Mouse (Mus musculus) bone marrow macrophage, adult 2 months (primary cell): ENCODE measurements around the gene Crybb3. TPM values are rescaled to one million over a fixed set of nuclear protein-coding genes. Genes with fewer than 3 reads are reported as not detected.

Experiments used
- H3K27ac ChIP-seq: 2 replicates; pipeline ENCODE4 v1.5.1; 2012; ENCODE audit warnings: low read depth, low read length; ENCODE audit not compliant: insufficient read depth
- H3K4me1 ChIP-seq: 2 replicates; pipeline ENCODE4 v1.6.1; 2012; ENCODE audit warnings: low read length; ENCODE audit not compliant: control insufficient read depth, insufficient read depth
- H3K4me3 ChIP-seq: 2 replicates; pipeline ENCODE4 v1.5.1; 2012; ENCODE audit warnings: mild to moderate bottlenecking, low read length, moderate library complexity; ENCODE audit not compliant: insufficient read depth
- CTCF ChIP-seq: IDR thresholded peaks from 2 replicates; pipeline ENCODE4 v1.5.1; 2012; ENCODE audit warnings: low read depth, mild to moderate bottlenecking, low read length, moderate library complexity
- POLR2A ChIP-seq: IDR thresholded peaks from 2 replicates; pipeline ENCODE4 v1.6.1; 2012; ENCODE audit warnings: mild to moderate bottlenecking, low read depth, low read length, borderline replicate concordance
- polyA plus RNA-seq: library from polyadenylated mRNA; stranded (reverse); fragments of >200 nt; gene quantifications from 2 replicates; pipeline ENCODE4 v1.2.4, GENCODE M21; 2012; ENCODE audit not compliant: missing spikeins, insufficient read depth, insufficient read length

The Crybb3 gene
- not detected in 2 replicates for polyA plus RNA-seq

GRCm38 (mm10) chr5:113081439-113081838, at the start of gene Crybb3:
Crybb3 (minus strand) TSS chr5:113081584.
- no peak for TF ChIP-seq CTCF
- no peak for TF ChIP-seq POLR2A
- Histone ChIP-seq H3K27ac (no peak within 1 kb of the TSS), H3K4me3 (no peak within 1 kb of the TSS), H3K4me1 (no peaks in the 10 kb centered on the region)

- Histone ChIP-seq H3K4me1 (peaks cover 23% of the 10 kb centered on the region), H3K4me3 (no peak overlapping the region), H3K27ac (no peak overlapping the region)
- TF ChIP-seq CTCF = no peak
- no peak for TF ChIP-seq POLR2A
These were observed 47.0 kb upstream of the Crybb3 start for GRCm38 (mm10) chr5:113128426-113128825.

DNA sequence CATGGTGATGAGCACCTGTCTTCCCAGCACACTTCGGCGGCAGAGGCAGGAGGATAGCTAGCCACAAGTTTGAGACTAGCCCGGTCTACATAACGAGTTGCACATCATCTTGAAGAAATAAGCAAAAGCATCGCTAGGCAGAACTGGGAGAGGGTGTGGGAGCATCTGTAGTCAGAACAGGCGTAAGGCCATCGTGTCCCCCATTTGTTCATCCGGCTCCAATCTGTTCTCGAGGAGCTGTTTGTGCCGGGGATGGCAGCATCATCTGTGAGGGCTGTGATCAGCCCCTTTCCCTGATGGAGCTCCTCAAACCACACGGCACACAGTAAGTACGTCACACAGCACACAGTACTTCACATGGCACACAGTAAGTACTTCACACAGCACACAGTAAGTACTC, 45.1 kb upstream of the Crybb3 start:
- no peak overlapping the region for H3K27ac ChIP-seq
- peaks cover 22% of the 10 kb centered on the region for H3K4me1 ChIP-seq
- H3K4me3 ChIP-seq = no peak overlapping the region
- TF ChIP-seq CTCF = no peak

- H3K4me3 ChIP-seq = no peak overlapping the region
- H3K4me1 ChIP-seq = peaks cover 39% of the 10 kb centered on the region
- TF ChIP-seq POLR2A = no peak
- TF ChIP-seq CTCF = no peak
- H3K27ac ChIP-seq = no peak overlapping the region
These were observed 42.3 kb upstream of the Crybb3 start for GRCm38 (mm10) chr5:113123693-113124092.

DNA sequence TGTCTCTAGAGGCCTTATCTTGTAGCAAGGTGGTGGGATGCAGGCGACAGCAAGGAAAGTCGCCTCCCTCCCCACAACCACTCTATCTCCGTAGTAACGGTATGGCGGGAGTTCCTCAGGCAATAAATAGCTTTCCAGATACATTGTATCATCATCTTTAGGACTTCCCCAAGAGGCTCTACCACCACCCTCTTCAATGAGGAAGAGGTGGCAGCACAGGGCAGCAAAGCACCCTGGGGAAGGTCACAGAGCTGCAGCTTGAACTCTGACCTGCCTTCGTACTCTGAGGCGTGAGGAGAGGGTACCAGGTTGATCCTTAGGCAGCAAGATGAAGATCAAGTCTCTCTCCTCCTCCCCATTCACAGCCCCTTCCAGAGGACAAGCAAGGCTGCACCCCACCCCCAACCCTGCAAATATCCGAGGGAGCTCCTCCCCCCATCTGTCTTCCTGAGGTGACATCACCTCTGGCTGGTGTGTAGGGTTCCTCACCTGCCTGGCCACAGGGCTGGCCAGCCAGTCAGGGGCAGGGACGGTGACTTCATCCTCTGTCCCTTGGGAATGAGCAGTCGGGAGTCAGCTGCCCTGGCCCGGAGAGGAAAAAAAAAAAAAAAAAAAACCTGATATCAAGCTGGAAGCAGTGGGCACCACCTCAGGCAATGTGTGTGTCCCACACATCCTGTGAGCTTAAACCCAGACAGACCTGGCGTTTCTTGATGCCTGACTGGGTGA, 41.1 kb upstream of the Crybb3 start:
- TF ChIP-seq POLR2A (no peak), CTCF (no peak)
- peak overlapping the region; percentile 27 for H3K4me3 ChIP-seq
- H3K27ac ChIP-seq = peak overlapping the region; percentile 81
- peaks cover 45% of the 10 kb centered on the region for H3K4me1 ChIP-seq

- Histone ChIP-seq H3K4me3 (no peak overlapping the region), H3K4me1 (peaks cover 45% of the 10 kb centered on the region), H3K27ac (peak overlapping the region; percentile 81)
- no peak for TF ChIP-seq CTCF
- no peak for TF ChIP-seq POLR2A
These were observed 40.1 kb upstream of the Crybb3 start for GRCm38 (mm10) chr5:113121591-113121875.

DNA sequence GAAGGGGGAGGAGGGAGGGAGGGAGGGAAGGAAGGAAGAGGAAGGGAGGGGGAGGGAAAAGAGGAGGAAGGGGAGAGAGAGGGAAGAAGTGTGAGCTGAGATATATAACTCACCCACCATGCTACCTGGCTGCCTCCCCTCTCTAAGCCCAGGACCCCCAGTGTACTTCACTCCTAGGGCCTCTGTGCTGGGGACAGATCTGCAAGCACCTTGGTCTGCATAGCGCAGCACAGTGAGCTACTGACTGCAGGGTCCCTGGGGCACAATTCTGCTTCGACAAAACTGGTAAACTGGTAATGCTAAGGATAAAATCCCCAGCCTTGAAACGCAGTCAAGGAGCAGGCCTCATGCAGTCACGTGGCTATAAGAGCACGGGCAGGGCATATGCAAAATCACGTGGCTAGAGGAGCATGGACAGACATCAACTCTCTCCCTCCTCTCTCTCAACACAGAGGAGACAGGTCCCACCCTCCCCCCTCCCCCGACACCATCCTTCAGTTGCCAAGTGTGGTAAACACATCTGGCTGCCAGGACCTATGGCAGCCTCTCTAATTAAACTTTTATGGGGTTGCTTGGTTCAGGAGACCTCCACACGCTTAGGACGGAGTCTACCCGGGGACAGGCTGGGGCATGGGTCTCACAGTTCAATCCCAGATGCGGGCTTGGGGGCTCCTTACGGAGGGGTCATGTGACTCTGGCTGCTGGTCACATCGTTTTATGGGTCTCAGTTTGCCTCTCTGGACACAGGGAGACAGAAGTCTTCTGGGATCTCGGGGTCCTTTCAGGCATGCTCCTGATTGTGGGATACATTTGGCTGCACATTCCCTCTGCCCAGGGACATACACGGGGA, 39.6 kb upstream of the Crybb3 start:
- H3K27ac ChIP-seq = peak overlapping the region; percentile 81
- H3K4me3 ChIP-seq = no peak overlapping the region
- TF ChIP-seq POLR2A (no peak), CTCF (no peak)
- H3K4me1 ChIP-seq = peaks cover 45% of the 10 kb centered on the region

GRCm38 (mm10) chr5:113119861-113120465, 38.6 kb upstream of the Crybb3 start:
- H3K4me3 ChIP-seq = peak overlapping the region; percentile 10
- TF ChIP-seq POLR2A = no peak
- no peak for TF ChIP-seq CTCF
- peak overlapping the region; percentile 92 for H3K27ac ChIP-seq
- peaks cover 55% of the 10 kb centered on the region for H3K4me1 ChIP-seq

DNA sequence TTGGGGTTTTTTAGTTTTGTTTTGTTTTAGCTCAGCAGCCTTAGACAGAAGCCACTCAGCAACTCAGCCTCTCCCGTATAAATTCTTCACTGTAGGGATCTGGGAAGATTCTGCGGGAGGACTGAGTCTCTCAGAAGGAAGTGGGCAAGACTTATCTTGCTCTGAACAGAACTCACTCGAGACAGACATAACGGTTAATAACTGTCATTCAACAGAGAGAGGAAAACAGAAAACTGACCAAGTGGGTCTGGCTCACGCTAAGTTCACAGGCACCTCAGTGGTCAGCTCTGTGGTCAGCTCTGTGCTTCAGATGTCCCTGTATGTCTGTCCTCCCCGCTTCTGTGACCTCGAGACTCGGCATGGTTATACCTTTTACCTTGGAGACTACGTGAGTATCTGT, 37.9 kb upstream of the Crybb3 start:
- Histone ChIP-seq H3K4me3 (no peak overlapping the region; the same call in 1 of the 2 replicates), H3K27ac (peak overlapping the region; percentile 92), H3K4me1 (peaks cover 60% of the 10 kb centered on the region)
- TF ChIP-seq POLR2A (no peak), CTCF (no peak)

DNA sequence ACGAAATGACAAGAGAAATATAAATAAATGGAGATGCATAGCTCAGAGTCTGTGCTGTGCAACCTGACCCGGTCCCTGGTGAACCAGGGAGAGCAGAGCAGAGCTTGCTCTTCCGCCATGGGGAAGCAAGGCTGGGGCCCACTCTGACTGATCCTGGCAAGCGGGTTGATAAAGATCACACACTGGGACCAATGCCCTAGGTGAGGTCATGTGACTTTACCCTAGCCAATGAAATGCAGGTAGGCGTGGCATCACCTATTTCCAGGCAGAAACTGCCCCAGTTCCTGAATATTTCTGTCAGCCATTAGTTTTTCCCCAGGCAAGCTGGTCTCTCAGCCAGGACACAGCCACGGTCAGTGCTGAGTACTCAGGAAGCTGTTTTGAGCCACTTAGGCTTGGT, 37.3 kb upstream of the Crybb3 start:
- Histone ChIP-seq H3K4me1 (peaks cover 64% of the 10 kb centered on the region), H3K27ac (peak overlapping the region; percentile 92), H3K4me3 (no peak overlapping the region)
- TF ChIP-seq POLR2A = no peak
- no peak for TF ChIP-seq CTCF
